Mouse (Mus musculus) layer of hippocampus, adult 6 months (tissue): ENCODE results near the gene Kif1c. TPM values are rescaled to one million over a fixed set of nuclear protein-coding genes. Genes with fewer than 3 reads are reported as not detected.

Source experiments
- long read RNA-seq, 2 experiments: library from polyadenylated mRNA; unstranded; transcript quantifications; one replicate each; pipeline ENCODE4 v2.0.0; 2019 to 2020
- microRNA-seq: library from miRNA; unstranded; fragments of <30 nt; microRNA quantifications from one replicate; pipeline ENCODE4 v1.2.0, GENCODE M21; 2020
- polyA plus RNA-seq: library from polyadenylated mRNA; unstranded; fragments of <200 nt; fragmentation: Nextera tagmentation; gene quantifications from 2 replicates; pipeline ENCODE4 v1.2.3, GENCODE M21; 2021

Gene Kif1c
- polyA plus RNA-seq = 0.90 and 1.3 TPM in 2 replicates
- long read RNA-seq, experiment 1, partial matches to known transcripts = 0 of 3 reads
- long read RNA-seq, experiment 1, other reads (novel, unspliced or antisense) = 3 of 3 reads
- long read RNA-seq, experiment 2, partial matches to known transcripts = 1 of 1 reads
- long read RNA-seq, experiment 2, other reads (novel, unspliced or antisense) = 0 of 1 reads

DNA sequence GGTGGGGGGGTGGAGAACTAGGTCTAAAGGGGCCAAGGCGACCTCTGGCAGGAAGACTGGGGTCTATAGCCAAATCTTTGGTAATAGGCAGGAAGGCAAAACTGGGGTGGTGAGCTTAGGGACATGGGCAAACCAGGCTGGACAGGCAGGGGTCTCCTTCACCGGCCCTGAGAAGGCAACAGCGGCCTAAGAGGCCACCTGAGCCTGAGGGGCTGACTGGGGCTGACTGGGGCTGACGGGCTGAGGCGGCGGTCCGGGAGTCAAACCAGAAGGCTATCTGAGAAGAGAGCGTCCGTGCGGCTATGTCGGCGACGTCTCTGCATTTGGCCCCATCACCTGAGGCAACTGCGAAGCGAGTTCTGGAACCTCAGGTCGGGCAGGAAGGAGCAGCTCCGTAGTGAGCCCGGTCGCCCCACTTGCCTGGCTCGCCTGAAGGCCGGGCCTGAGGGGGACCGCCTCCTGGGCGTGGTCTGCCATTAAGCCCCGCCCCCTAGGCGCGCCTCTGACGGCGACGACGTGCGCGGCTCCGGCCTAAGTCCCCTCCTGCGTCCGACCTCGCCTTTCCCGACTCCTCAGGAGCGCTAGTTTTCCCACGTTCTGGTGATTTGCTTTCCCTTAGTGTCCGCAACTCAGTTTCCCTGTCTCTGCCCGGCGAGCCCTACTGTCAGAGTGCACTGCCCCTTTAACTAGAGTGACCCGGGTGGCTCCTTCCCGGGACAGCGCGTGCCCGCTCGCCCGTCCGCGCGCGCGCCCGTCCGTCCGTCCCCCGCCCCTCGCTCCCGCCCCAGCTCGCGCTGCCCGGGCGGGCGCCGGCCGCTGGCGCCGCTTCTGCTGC, at the start of gene Kif1c, which contains the start of gene Inca1:
Gene Kif1c (plus strand): TSS at position 827 of the 835 bp plus-strand sequence.
Gene Inca1 (minus strand): TSS at position 434 of the 835 bp plus-strand sequence.

DNA sequence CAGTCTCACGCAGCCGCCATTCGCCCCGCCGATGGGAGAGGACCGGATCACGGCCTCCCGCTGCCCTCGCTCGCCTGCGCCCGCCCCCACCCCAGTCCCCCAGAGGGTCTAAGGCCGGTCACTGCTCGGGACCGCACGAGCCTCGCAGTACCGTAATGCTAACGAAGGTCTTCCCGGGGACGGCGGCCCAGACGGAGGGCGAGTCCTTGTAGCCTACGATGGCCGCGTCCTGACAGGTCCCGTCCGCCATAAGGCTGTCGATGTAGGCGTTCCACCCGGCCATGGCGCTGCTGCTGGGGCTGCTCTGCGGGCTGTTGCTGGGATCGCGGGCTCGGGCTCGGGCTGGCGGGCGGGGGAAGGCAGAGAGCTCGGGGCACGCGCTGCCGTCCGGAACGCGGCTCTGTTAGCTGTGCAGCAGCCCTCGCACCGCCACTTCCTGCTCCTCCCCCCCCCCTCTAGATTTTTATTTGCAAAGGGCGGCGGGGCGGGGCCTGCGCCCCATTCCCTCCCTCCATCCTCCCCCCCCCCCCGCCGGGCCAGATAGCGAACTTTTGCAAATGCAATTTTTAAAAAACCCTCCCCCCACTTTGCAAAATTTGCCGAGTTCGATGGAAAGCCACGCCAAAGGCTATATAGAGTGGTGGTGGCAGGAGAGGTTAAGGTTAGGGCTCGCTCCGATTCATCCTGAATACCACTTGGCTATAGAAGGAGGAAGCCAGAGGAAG, 46.0 kb upstream of the Kif1c start, which contains the start of gene Pfn1:
Gene Pfn1 (minus strand): TSS at position 447 of the 725 bp plus-strand sequence.

DNA sequence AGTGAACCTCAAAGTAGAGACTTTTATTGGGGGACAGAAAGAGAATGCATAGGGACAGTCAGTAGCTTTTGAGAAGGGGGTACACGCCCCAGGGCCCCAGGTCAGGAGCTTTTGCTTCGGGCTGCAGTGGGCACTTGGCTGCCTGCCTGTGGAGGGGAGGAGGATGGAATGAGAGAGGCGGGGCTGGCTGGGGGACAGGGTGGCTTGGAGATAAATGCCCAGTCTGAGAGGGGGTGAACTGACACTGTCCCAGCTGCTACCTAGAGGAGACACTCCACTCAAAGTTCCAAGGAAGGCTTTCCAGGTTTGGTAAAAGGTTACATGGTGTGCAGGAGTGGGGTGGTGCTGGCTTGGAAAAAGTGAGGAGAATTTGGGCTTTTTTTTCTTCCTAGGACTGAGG, 43.4 kb upstream of the Kif1c start, which contains the start of gene Eno3:
Gene Eno3 (plus strand): TSS at position 239 of the 400 bp plus-strand sequence.

GRCm38 (mm10) chr11:70668771-70669505, 31.4 kb upstream of the Kif1c start, which contains the start of gene Spag7:
Gene Spag7, minus strand, starts transcription at chr11:70669416.

GRCm38 (mm10) chr11:70687601-70688199, 12.6 kb upstream of the Kif1c start, which contains the start of gene Camta2:
Gene Camta2, minus strand, starts transcription at chr11:70688105.

DNA sequence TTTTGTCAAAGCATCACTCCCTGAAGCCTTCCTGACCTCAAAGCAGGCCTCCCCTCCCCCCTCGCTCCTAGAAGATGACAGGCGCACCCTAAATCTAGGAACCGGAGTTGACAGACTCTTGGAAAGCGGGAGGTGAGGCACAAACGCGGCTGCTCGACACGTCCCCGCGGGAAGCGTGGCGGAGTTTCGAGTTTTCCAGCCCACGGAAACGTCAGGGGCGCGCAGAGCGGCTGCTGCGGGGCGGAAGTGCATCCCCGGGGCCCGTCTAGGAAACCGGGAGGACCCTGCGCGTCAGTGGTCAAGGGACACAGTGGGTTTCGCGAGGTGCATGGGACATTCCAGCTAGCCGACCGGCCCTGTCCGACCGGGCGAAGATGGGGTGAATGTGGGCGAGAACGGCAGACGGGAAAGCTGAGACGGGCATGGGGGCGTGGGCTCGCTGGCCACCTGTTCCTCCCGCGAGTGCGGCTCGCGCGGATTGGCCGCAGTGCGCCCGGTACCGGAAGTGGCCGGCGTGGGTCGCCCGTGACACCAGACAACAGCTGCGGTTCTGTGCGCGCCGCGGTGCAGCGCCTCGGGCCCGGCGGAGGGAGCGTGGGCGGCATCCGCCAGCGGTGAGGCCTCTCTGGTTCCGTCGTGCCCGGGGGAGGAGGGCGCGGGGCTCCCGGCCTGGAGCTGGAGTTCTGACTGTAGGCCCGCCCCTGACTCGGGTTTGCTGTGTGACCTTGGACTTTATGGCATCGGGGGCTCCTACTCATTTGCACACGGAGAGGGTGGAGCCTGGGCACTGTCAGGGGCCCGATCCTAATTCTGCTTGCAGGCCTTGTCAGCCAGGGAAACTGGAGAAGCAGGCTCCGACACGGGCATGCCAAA, 63.8 kb downstream of the Kif1c start, which contains the start of gene Zfp3:
Gene Zfp3 (plus strand): TSS at position 274 of the 873 bp plus-strand sequence.

Small RNAs within 50 kb of the gene (microRNA-seq; reads per million reads assigned to microRNA genes)
- gene Gm22760 (not detected), gene Mir6925 (not detected)

Other genes starting within 250 kb of the Kif1c start
- 19.1 and 19.8 TPM in 2 replicates for gene Med11, start 248.6 kb upstream of the Kif1c start, polyA plus RNA-seq
- 0.06 and 0.13 TPM in 2 replicates for gene Zmynd15, start 241.1 kb upstream of the Kif1c start, polyA plus RNA-seq
- gene Cxcl16, start 240.6 kb upstream of the Kif1c start, polyA plus RNA-seq = 1.9 and 3.4 TPM in 2 replicates
- gene Tm4sf5, start 195.3 kb upstream of the Kif1c start, polyA plus RNA-seq = 0.62 and 0.80 TPM in 2 replicates
- 0.30 and 0.39 TPM in 2 replicates for gene Vmo1, start 185.9 kb upstream of the Kif1c start, polyA plus RNA-seq
- gene Gltpd2, start 181.4 kb upstream of the Kif1c start, polyA plus RNA-seq = 0.11 TPM in 2 replicates
- 615 and 656 TPM in 2 replicates for gene Psmb6, start 175.2 kb upstream of the Kif1c start, polyA plus RNA-seq
- not detected in 2 replicates for gene Gm40193, start 167.6 kb upstream of the Kif1c start, polyA plus RNA-seq
- 7.8 and 8.6 TPM in 2 replicates for gene Pld2, start 160.5 kb upstream of the Kif1c start, polyA plus RNA-seq
- 25.4 and 30.5 TPM in 2 replicates for gene Mink1, start 137.7 kb upstream of the Kif1c start, polyA plus RNA-seq
- not detected in 2 replicates for gene 4930544D05Rik, start 84.7 kb upstream of the Kif1c start, polyA plus RNA-seq
- 0.31 TPM in 1 of 2 replicates, not detected in the other for gene Chrne, start 81.3 kb upstream of the Kif1c start, polyA plus RNA-seq
- 0.11 and 0.15 TPM in 2 replicates for gene Gp1ba, start 61.4 kb upstream of the Kif1c start, polyA plus RNA-seq
- gene Rnf167, start 53.3 kb upstream of the Kif1c start, polyA plus RNA-seq = 98.0 and 122 TPM in 2 replicates
- 202 and 213 TPM in 2 replicates for gene Slc25a11, start 53.1 kb upstream of the Kif1c start, polyA plus RNA-seq
- 531 and 655 TPM in 2 replicates for gene Pfn1, start 45.9 kb upstream of the Kif1c start, polyA plus RNA-seq
- gene Eno3, start 43.3 kb upstream of the Kif1c start, polyA plus RNA-seq = 4.7 and 5.0 TPM in 2 replicates
- gene Spag7, start 31.1 kb upstream of the Kif1c start, polyA plus RNA-seq = 74.2 and 84.7 TPM in 2 replicates
- gene Camta2, start 12.4 kb upstream of the Kif1c start, polyA plus RNA-seq = 105 and 127 TPM in 2 replicates
- 5.2 and 5.7 TPM in 2 replicates for gene Inca1, start 393 bp upstream of the Kif1c start, polyA plus RNA-seq
- gene Zfp3, start 63.7 kb downstream of the Kif1c start, polyA plus RNA-seq = 12.9 and 14.9 TPM in 2 replicates
- gene Scimp, start 112.0 kb downstream of the Kif1c start, polyA plus RNA-seq = 0.13 and 0.26 TPM in 2 replicates
- gene Rabep1, start 144.2 kb downstream of the Kif1c start, polyA plus RNA-seq = 79.5 and 90.5 TPM in 2 replicates